Mouse (Mus musculus): ENCODE results near the gene Vwa3b.

Gene Vwa3b

DNA sequence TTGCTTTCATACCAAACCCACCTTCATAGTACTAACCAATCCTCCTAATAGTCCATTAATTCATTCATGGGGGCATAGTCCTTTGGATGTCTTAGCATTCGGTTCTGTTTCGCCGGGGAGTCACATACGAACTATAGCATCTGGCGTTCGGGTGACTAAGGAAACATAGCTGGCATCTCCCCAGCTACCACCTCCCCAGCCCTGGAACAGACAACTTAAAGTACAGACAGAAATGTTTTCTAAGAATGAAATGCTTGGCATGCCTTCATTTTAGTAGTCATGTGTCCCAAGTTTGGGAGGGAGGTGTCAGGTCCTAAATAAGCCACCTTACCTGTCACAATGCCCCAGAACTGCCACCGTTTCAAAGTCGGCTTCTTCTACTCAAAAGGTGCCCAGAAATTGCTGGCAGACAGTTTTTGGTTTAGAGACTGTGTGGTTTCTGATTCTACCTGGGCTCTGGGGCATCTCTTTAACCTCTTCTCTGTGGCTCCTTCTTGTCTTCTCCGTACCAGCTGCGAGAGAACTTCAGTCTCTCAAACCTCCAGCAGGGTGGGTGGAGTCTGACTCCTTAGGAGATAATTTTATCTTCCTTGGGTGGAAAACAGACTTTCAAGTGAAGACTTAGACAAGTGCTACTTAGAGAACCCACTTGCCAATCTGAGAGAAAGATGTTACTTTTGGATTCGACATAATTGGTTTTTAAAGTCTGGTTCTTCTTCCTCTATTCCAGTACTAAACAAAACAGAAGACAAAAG lies 39.4 kb downstream of the Vwa3b start:
- no peak for DNase-seq

DNA sequence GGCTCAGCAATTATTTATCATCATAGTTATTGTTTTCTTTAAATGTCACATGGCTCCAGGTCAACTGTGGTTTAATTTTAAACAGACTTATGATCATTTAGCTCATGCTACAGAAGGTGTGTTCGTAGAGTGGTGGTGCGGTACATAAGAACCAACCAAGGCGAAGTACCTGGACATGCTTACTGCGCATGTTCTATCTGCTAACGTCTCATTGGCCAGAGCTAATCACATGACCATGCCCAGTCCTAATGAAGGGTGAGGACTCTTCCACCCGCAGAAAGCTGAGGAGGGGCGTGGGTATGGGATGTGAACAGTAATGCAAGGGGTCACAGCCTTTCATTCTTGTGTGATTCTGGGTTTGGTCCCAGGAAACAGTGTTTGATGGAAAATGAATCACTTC lies 49.4 kb downstream of the Vwa3b start:
- no peak for DNase-seq

DNA sequence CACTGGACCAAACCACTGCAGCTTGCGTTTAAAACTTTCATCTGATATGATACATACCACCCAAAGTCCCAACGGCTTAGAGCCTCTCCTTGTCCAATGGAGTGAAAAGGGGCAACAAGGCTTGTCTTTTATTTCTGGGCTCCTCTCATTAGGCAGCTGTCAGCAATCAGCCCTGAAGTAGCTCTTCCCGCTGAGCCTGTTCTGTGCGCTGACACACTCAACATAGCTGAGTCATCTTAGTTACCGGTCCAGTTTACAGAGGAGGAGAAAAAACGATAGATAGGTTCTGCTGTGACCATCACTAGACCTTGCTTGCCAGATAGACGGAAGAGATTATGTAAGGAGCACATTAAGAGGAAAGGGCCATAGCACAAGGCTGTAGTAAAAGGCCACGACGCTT lies 50.9 kb downstream of the Vwa3b start:
- no peak for DNase-seq

DNA sequence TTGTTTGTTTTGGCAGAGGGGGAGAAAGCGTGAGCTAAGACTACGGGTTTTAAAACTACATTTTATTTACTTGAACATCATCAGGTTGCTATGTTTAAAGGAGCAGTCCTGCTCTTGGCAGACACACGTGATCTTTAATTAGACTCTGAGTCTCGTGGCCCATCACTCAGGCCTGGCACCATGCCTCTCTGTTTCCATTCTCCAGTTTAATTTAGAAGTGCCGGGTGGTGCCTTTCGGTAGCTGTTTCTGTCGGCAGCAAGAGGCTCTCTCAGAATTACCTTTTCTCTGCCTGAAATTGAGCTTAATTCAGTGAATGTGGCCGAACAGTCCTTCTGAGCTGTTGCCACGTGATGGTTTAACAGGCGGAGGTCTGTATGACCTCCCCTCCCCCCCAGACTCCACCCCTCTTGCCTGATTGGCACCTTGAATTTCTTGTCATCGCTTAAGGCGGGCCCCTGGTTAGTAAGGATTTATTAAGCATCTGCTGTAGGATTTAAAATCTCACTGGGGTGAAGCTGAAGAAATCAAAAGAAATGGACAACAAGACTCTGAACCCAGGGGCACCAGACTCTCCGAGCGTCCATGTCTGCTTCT lies 51.7 kb downstream of the Vwa3b start:
- peak; percentile 29 for DNase-seq

DNA sequence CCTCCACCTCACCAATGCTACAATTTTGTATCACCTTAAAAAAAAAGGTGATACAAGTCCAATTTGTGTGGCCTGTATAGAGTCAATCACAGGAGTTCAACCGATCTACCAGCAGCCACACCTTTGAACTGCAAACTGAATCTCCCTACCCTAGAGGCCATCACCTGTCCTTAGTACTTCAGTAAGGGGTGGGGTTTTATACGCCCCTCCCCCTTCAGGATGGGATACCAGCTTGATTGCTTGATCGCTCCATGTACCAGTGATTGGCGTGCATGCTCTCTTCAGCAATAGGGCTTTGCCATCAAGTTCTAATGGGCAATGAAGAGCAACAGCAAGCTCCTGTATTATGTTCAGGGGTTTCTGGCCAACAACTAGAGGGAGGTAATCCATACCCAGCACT lies 54.0 kb downstream of the Vwa3b start:
- no peak for DNase-seq

DNA sequence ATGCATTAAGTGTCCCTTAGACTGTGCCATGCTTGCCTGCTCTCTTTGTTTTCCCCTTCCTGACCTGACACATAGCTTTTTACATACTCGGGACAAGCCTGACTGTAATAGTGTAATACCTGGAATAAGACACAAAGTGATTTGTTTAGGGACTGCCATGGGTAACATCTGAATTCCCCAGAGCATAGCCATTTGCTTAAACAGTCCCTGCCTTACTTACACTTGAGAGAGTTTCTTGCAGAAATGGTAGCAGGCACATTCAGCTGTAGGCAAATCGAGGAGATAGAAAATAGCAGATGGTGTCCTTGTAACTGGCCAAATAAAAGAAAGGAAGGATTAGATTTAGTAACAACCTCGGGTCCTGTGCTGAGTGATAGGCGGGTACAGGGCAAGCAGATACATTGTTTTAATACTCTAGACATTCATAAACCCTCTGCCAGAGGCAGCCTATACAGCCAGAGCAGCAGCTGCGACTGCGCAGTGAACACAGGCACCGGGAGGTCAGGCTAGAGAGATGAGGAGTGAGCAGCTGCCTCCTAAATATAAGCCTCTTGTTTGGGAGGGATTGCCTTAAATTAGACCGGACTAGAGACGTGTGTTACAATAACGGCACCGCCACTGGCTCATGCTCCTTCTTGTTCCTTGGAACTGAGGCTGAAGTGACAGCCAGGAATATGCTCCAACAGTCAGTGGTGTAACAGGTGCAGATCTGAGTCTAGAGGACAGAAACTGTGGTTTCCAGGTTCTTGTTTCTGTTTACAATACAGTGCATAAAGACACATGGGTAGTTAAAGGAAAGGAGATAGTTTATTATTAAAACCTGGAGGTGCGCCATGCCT lies 55.2 kb downstream of the Vwa3b start:
- no peak for DNase-seq

DNA sequence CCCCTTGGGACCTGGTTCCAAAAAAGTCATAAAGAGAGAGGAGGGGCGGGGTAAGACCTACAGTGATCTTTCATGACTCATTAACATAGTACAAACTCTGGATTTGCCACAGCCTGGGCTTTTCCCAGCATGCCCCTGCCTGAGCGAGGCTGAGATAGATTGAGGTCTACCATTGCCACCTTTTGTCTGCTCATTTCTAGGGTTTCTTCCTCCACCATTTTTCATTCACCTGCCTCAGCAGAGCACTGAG lies 55.7 kb downstream of the Vwa3b start:
- DNase-seq: no peak

DNA sequence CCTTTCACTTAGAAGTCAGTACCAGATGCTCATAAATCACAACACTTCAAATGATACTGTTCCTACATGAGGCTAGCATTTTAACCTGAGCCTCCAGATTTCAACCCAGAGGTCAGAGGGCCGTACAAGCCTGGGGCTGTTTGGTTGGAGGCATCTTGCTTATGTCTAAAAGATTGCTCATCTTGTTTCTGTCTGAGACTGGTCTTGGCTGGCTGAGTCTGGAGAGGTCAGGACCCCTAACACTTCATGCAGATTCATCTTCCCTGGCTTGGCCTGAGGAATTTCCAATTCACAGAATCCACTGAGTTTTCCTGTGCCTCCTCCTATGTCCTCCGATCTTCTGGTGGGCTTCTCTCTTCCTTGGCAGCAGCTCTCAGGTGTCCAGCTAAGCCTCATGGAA lies 57.7 kb downstream of the Vwa3b start:
- DNase-seq: no peak

DNA sequence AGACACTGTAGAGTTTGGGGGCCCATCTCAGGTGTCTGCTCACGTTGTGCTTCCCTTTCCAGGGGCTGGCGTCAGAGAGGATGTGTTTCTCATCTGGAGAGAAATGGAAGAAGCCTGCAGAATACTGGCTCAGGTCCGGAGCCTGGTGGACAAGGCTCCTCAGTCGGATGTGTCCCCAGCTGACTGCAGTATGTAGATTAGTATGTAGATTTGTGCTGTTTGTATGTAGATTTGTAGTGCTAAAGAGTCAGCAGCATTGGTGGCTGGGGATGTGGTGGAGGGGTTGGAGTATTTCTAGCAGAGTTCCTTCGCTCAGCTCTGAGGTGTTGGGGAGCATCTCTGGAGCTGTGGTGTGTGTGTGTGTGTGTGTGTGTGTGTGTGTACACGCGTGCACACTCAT lies 58.8 kb downstream of the Vwa3b start:
- no peak for DNase-seq

DNA sequence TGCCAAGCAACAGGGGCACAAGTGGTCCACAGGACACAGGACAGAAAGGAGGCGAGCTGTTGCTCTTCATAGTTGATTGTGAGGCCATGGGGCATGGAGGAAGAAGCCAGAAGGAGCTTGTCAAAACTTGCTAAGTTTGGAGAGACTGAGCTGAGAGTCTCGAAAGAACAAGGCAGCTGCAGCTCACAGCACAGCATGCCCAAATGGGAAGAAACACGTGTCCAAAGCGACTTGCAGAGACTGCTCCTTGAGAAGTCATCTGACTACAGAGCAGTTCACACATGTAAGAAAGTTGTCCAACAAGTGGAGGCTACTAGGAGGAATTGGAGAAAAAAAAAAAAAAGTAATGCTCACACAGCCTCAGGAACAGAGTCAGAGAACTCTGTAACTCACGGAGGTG lies 62.8 kb downstream of the Vwa3b start:
- DNase-seq: no peak

DNA sequence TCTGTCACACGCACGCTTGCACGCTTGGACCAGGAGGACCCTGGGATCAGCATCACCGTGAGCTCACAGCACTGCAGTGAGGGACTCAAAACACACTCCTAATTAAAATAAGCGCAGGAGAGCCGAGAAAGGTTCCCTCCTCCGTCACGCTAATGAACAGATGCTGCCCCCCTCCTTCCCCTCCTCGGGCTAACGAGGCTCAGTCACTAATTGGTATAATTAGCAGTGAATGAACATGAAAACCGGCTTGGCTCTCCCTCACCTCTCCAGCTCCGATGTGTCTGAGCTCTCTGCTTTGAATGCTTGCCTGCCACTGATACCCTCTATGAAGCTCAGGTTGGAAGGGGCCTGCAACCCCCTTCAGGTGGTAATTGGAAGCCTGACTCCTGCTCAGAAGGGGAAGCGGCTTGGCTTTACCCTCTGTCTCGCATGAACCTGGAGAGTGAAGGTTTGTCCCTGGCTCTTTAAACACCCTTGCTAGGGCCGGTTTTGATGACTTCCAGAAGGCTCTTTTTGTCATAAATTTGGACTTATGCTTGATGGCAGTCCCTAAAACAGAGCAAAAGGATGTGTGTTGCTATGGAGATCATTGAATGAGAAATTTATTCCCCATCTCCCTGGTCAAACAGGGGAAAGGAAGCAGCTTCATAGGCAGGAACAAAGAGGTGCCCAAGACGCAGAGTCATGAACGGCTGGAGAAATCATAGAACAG lies 71.1 kb downstream of the Vwa3b start:
- no peak for DNase-seq

DNA sequence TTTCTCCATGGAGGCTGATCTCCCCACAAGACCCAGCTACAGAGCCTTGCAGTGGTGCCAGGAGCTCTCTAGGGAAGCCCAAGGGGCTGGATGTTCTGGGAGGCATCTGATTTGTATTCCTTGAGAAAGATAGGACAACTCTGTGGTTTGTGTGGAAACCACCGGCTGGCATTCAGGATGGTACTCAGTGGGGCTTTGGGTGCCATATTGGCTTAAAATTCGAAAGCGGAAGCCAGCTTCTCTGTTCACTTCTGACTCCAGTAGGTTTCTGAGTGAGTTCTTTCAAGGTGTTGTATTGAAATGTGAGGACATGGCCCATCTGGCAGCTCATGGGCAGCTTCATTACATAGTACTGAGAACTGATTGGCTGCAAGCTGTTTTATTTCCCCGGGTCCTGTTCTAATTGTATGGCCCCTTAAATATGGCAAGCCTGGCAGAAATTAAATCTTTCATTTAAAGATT lies 71.7 kb downstream of the Vwa3b start:
- no peak for DNase-seq

DNA sequence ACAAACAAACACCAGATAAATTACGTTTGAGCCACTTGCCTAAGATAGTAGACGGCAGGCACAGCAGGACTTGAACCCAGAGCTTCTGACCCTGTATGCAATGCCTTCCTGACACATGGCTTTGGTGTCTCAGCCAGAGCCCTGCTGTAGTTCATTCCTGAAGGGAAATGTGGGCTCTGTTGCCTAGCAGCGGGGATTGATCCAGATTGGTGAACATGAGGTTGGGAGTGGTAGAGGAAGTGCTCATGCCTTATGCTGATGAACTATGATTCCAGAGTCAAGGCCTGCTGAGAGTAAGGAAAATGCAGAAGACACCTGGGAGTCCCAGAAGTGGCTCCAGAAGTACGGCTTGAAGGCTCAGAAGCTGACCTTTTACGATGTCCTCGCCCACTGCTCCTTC lies 74.0 kb downstream of the Vwa3b start:
- DNase-seq: no peak

DNA sequence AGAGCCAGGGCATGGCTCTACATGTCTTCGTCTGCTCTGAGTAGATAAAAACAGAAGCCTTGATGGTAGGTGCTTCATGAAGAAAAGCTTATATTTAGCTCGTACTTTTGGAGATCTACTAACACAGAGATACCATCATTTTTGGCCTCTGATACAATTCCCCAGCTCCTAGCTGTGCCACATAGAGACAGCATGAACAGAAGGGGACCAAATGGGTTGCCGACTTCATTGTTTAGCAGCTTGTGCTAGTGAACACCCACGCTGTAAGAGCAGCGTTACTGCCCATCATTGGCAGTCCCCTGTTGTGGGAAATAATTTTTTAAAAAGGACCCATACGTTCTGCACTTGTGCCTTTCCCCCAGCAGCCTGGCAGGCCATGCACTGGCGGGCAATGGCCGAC lies 74.6 kb downstream of the Vwa3b start:
- DNase-seq: no peak

DNA sequence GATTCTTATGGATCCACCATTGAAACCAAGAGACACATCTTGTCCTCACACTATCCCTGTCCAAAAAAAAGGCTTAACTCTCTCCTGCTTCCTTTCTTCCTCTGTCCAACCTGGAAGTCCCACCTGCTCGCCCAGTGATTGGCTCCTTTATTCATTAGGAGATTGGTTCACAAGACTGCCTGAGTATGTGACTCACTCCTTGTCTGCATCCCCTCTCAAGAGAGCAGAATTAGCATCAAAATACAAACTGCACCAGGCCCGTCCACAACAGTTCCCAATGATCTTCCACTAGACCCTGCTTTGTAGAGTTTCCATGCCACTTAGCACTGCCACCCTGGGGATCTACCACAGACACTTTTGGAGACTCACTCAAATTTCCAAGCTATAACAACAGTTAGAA lies 75.3 kb downstream of the Vwa3b start:
- DNase-seq: no peak

DNA sequence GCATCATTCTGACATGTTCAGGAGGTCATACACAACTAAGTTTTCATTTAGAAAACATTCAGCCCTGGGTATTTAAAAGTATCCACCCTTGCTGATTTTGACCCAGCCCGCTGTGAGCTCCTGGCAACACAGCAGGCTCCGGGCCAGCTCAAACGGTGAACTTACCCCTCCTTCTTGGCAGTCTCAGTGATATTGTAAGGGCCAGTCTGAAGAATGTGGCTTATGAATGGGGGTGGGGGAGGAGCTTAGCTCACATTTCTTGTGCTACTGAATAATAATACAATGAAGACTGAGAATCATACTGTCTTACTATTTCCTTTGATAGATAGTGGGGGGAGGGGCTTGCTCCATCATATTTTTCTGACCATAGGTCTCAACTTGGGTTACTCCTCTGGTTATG lies 78.8 kb downstream of the Vwa3b start:
- no peak for DNase-seq

DNA sequence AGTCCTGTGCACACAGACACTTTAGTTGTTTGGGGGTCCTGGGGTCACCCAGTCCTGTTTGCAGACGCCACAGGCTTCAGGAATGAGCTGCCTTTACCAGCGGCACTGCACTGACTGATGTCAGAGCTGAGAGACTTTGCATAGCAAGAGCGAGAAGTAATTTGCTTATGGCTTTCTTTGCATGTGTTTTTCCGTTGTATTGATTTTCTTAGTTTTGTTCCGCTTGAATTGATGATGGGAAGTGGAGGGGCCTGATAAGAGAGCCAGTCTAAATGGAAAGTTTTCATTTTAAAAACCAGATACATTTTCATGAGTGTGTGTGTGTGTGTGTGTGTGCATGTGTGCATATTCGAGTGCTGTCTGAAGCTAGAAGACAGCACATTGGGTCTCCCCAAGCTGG lies 87.4 kb downstream of the Vwa3b start:
- DNase-seq: no peak

DNA sequence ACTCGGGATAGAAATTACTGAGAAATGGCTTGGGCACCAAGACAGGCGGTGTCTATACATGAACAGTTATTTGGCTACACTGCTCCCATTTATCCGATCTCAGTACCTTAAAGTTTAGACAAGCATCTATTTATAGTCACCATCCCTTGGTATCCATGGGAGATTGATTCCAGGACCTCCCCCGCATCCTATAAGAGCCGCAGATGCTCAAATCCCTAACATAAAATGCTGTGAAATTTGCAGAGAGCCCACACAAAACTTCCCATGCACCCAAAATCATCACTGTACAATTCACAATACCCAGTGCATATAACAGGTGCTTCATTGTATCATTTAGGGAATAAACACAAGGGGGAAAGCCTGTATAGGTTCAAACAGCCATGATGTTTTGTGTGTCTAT lies 89.5 kb downstream of the Vwa3b start:
- no peak for DNase-seq

DNA sequence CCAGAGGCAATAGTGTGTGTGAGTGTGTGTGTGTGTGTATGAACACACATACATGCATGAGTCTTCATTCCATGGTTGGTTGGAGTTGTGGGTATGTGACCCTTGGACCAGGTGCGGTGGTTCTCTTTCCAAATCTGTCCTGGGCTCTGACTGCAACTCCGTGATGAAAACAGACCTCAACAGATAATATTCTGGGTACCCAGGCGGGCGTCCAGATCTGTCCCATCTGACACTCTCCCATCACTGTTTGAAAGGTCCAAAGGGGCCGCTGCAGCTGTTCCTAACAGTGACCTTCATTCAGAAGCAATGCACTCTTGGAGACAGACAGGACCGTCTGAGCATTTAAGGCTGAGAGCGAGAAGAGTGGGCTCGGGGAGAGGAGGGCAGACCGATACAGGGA lies 90.2 kb downstream of the Vwa3b start:
- DNase-seq: no peak

DNA sequence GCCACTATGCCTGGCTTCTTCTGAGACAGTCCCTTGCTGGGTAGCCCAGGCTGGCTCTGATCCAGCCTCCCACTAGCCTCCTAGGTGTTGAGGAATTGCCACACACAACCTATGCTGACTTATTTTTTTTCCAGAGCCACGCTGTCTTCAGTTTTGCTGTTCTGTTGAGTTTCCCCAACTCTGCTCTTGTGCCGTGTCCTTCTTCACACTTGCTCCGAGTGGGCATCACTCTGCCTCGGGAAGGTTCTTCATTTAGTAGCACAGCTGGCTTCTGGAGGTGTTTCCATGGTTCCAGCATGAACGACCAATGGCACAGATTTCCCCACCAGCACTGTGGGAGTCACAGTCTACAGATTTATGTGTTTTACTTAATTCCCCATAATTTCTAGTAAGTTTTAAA lies 91.6 kb downstream of the Vwa3b start:
- DNase-seq: no peak

DNA sequence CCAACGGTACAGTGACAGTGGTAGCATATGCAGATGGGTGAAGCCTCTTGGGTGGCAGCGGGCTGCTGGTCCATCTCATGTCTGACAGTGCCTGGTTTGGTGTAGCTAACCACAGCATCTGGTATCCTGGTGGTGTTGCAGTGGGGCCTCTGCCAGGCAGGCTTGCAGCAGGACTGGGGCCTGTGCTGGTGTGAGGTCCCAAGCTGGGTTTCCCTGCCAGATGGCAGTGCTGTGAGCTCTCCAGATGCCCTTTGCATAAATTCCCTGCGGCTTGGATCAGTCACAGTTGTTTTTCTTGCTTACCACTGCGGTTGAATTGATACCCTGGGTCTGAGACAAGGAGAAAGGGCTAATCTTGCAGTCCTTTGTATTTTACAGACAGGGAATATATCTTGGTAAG lies 95.9 kb downstream of the Vwa3b start:
- DNase-seq: no peak

DNA sequence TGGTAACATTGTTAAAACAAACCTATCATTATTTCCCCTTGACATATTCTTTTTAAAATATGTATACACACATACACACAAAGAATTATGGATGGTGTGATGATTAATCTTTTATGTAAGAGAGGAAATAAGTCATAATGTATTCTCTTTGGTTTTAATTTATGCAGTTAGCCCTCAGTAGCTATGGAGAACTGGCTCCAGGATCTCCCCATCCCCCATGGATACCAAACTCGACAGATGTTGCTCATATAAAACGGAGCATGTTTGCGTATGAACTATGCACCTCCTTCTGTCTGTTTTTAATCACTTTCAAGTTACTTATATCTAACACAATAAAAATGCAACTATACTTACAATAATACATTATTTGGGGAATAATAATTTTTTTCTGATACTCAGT lies 96.4 kb downstream of the Vwa3b start:
- DNase-seq: no peak

DNA sequence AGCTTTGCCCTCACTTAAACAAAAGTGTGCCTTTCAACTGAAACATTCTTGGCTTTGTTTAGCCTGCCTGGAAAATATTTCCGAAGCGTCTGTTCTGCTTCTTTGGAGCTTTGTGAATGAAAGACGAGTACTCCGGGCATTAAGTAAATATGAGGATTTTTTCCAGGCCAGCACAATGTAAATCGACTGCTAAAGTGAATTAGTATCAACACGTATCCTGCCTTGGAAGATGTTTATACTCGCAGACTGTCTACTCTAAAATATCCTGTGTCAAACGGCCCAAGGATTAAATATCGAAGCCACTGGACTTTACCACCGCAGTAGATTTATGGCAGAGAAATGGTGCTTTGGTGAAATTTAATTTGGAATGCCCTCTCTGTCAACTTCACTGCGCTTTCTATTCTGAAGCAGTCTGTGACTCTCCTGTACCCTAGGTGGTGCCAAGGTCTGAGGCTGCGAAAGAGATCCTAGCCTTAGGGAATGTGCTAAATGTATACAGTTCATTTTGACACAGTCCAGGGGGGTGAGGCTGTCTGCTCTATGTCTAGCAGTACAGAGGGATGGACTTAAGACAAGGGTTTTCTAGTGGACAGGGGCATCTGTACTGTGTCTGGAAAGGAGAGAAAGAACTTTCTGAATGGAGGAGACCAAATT lies 98.4 kb downstream of the Vwa3b start:
- DNase-seq: no peak

All from kidney, adult 18-20 months (tissue).